Mouse (Mus musculus): ENCODE results near the gene Zfy2.

Zfy2 gene

DNA sequence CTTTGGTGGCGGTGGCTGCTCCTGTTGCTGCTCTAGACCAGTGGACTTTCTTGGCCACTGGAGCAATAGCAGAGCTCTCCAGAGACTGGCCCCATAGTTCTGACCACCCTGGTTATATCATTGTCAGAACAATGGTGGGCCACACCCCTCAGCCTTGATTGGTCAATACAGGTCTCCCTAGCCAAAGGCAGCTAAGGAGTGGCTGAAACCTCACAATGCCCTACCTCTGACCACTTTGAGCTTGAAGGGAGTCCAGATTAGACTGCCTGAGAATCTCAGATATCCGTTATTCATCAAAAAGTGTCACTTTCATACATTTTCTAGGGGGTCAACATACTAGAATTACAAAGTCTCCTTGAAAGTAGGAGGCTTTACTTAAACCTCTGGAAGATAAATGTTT, at the start of gene Zfy2:
TSS of gene Zfy2 (minus strand) at position 101 of the 400 bp plus-strand sequence.
- in situ Hi-C loops (cut with MboI; ENCODE audit: unreplicated experiment in 2 of 2) = loop anchor here in 1 of 2 experiments (25.0 kb wide), 2 partner anchors 108 to 192 kb away; no protein-coding TSS in a partner anchor

All from v-Abl transformed pro-B cells (cell line).